Mouse (Mus musculus): ENCODE data around the gene Megf6. TPM values are rescaled to one million over a fixed set of nuclear protein-coding genes. Genes with fewer than 3 reads are reported as not detected.

Gene Megf6
- 0.30 TPM in 1 of 2 replicates, not detected in the other for polyA plus RNA-seq (2012; ENCODE audit: low replicate concordance)

GRCm38 (mm10) chr4:154170506-154171150 is at the start of gene Megf6:
Gene Megf6, plus strand, starts transcription at chr4:154170730.

GRCm38 (mm10) chr4:154140182-154140212 is 30.5 kb upstream of the Megf6 start, which contains the start of gene Trp73:
Gene Trp73, minus strand, starts transcription at chr4:154140208.

GRCm38 (mm10) chr4:154142211-154143040 is 28.1 kb upstream of the Megf6 start, which contains the start of gene Wrap73:
Gene Wrap73, plus strand, starts transcription at chr4:154142372.

GRCm38 (mm10) chr4:154160538-154161390 is 9.8 kb upstream of the Megf6 start, which contains the start of gene Tprgl:
Gene Tprgl, minus strand, starts transcription at chr4:154160666.

GRCm38 (mm10) chr4:154301466-154301881 is 130.9 kb downstream of the Megf6 start, which contains the start of gene Arhgef16:
Gene Arhgef16, minus strand, starts transcription at chr4:154301676.

Other genes starting within 250 kb of the Megf6 start
- gene A430005L14Rik, start 213.5 kb upstream of the Megf6 start, polyA plus RNA-seq (2012; ENCODE audit: low replicate concordance), result 65.8 and 74.3 TPM in 2 replicates
- gene Dffb, start 195.6 kb upstream of the Megf6 start, polyA plus RNA-seq (2012; ENCODE audit: low replicate concordance), result 10.9 and 21.1 TPM in 2 replicates
- gene Cep104, start 195.5 kb upstream of the Megf6 start, polyA plus RNA-seq (2012; ENCODE audit: low replicate concordance), result 4.5 and 7.3 TPM in 2 replicates
- 66.7 and 124 TPM in 2 replicates for gene Lrrc47, start 159.0 kb upstream of the Megf6 start, polyA plus RNA-seq (2012; ENCODE audit: low replicate concordance)
- 1.7 and 12.0 TPM in 2 replicates for gene Smim1, start 144.5 kb upstream of the Megf6 start, polyA plus RNA-seq (2012; ENCODE audit: low replicate concordance)
- gene Ccdc27, start 128.1 kb upstream of the Megf6 start, polyA plus RNA-seq (2012; ENCODE audit: low replicate concordance), result not detected in 2 replicates
- 0.43 and 1.4 TPM in 2 replicates for gene Trp73, start 30.5 kb upstream of the Megf6 start, polyA plus RNA-seq (2012; ENCODE audit: low replicate concordance)
- gene Wrap73, start 28.4 kb upstream of the Megf6 start, polyA plus RNA-seq (2012; ENCODE audit: low replicate concordance), result 4.6 and 13.4 TPM in 2 replicates
- 159 and 235 TPM in 2 replicates for gene Tprgl, start 10.1 kb upstream of the Megf6 start, polyA plus RNA-seq (2012; ENCODE audit: low replicate concordance)
- gene Arhgef16, start 130.9 kb downstream of the Megf6 start, polyA plus RNA-seq (2012; ENCODE audit: low replicate concordance), result 2.5 and 8.0 TPM in 2 replicates
- gene B230104I21Rik, start 165.4 kb downstream of the Megf6 start, polyA plus RNA-seq (2012; ENCODE audit: low replicate concordance), result not detected in 2 replicates